Comparison of ENCODE assay signal across 17 mouse cellular contexts in the genomic region with DNA sequence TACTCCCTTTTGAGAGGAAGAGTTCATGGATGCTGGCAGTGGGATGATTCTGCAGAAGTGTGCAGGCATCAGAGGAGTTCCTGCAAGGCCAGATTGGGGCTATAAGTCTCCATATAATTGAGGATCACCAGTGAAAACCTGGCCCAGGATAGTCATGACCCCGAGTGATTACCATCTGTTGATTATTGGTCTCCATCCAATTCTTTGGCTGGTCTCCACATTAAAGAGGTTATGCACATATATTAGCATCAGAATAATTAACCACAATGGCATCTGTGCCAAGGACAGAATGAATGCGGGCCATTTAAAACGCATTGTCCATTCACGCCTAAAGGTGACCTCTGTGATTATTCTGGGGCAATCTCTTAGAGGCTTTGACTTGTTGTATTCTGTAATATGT.
"Had no signal": no experiment of that assay in that cellular context is flagged by ENCODE, and none has a peak within 500 bp of the region (broad histone marks: within the 10 kb centered on the region; RNA-seq: fewer than 3 reads in every experiment).

No protein-coding gene starts in this region.

- H3K4me1 ChIP-seq: liver, embryonic 13.5 days; neural tube, embryonic 13.5 days; stomach, embryonic 15.5 days had no signal

- H3K36me3 ChIP-seq: liver, embryonic 13.5 days; neural tube, embryonic 13.5 days; stomach, embryonic 15.5 days had no signal

- H3K4me2 ChIP-seq: liver, embryonic 13.5 days; midbrain, embryonic 11.5 days; neural tube, embryonic 13.5 days; stomach, embryonic 15.5 days had no signal

- H3K4me3 ChIP-seq: liver, embryonic 13.5 days; myocyte; neural tube, embryonic 13.5 days; stomach, embryonic 15.5 days had no signal

- H3K9me3 ChIP-seq: liver, embryonic 13.5 days; neural tube, embryonic 13.5 days; stomach, embryonic 15.5 days had no signal

- H3K27me3 ChIP-seq: liver, embryonic 13.5 days; neural tube, embryonic 13.5 days; stomach, embryonic 15.5 days had no signal

- H3K9ac ChIP-seq: liver, embryonic 13.5 days; neural tube, embryonic 13.5 days; stomach, embryonic 15.5 days had no signal

- H3K27ac ChIP-seq: kidney, postnatal 0 days; liver, embryonic 13.5 days; neural tube, embryonic 13.5 days; stomach, embryonic 15.5 days had no signal

- DNase-seq: kidney, adult 18-20 months; kidney, adult 9 months; kidney, postnatal 25 days; liver, embryonic 13.5 days; lung, adult 2 months; lung, postnatal 14 days; lung, postnatal 4 days; midbrain, embryonic 14.5 days; right cerebral cortex, postnatal 25 days; spleen, adult 18-20 months; thymus, adult 18-20 months; thymus, postnatal 36 days had no signal
